Mouse (Mus musculus): Measurements from ENCODE around the gene Cmc4. TPM values are rescaled to one million over a fixed set of nuclear protein-coding genes. Genes with fewer than 3 reads are reported as not detected.

Gene Cmc4
- total and polyA plus RNA-seq, 2 experiments from 2014 or later: 12.0 to 24.9 TPM

- peak within 1 kb of the TSS; percentile 44 for H3K4me2 ChIP-seq (ENCODE audit: low read depth, low read length, poor library complexity, severe bottlenecking)
- DNase-seq (ENCODE audit: low spot score) (peak; percentile 85), ATAC-seq (ENCODE audit: low FRiP score) (peak; percentile 98)
- H3K36me3 ChIP-seq (ENCODE audit: insufficient read depth, low read length): no peaks in the 10 kb centered on the region
- 0 out of 2 replicates have a peak, but pooled peaks have one; percentile 5 for TF ChIP-seq CTCF (IDR thresholded peaks at IDR 0.05)
- H3K4me3 ChIP-seq (ENCODE audit: low read depth, low read length): peak within 1 kb of the TSS; percentile 51
- no peaks in the 10 kb centered on the region for H3K4me1 ChIP-seq (ENCODE audit: insufficient read depth, low read length)
- WGBS: 19% methylated on average over 22 of the region's 25 CpGs
- peak within 1 kb of the TSS; percentile 64 for H3K9ac ChIP-seq (replicated peaks; ENCODE audit: low read length, poor library complexity, severe bottlenecking)
- H3K27me3 ChIP-seq (ENCODE audit: insufficient read depth, low read length): no peaks in the 10 kb centered on the region
- H3K27ac ChIP-seq (ENCODE audit: low read depth, low read length): peak within 1 kb of the TSS; percentile 69
- H3K9me3 ChIP-seq (ENCODE audit: low read length): no peaks in the 10 kb centered on the region
Observed at GRCm38 (mm10) chrX:75382195-75382771, 34.1 kb downstream of the Cmc4 start, which contains the start of the genes Fundc2 and F8. Fundc2 (plus strand) TSS chrX:75382399. F8 (minus strand) TSS chrX:75382615.

- Histone ChIP-seq H3K36me3 (ENCODE audit: insufficient read depth, low read length) (no peaks in the 10 kb centered on the region), H3K27me3 (ENCODE audit: insufficient read depth, low read length) (no peaks in the 10 kb centered on the region), H3K9ac (replicated peaks; ENCODE audit: low read length, poor library complexity, severe bottlenecking) (0 out of 2 replicates have a peak overlapping the region, but pooled peaks have one; percentile 64), H3K9me3 (ENCODE audit: low read length) (no peaks in the 10 kb centered on the region), H3K27ac (ENCODE audit: low read depth, low read length) (0 out of 2 replicates have a peak overlapping the region, but pooled peaks have one; percentile 38), H3K4me3 (ENCODE audit: low read depth, low read length) (peak overlapping the region; percentile 51), H3K4me2 (ENCODE audit: low read depth, low read length, poor library complexity, severe bottlenecking) (peak overlapping the region; percentile 40), H3K4me1 (ENCODE audit: insufficient read depth, low read length) (no peaks in the 10 kb centered on the region)
- ATAC-seq (ENCODE audit: low FRiP score) (peak; percentile 36; the same call in 1 of the 2 replicates), DNase-seq (ENCODE audit: low spot score) (no peak)
- TF ChIP-seq CTCF (IDR thresholded peaks at IDR 0.05): no peak
- WGBS: 66% methylated on average over 5 of the region's 5 CpGs
Observed at GRCm38 (mm10) chrX:75381699-75382098, 34.7 kb downstream of the Cmc4 start.

- Histone ChIP-seq H3K4me2 (ENCODE audit: low read depth, low read length, poor library complexity, severe bottlenecking) (no peak overlapping the region), H3K9ac (replicated peaks; ENCODE audit: low read length, poor library complexity, severe bottlenecking) (no peak overlapping the region), H3K27me3 (ENCODE audit: insufficient read depth, low read length) (no peaks in the 10 kb centered on the region), H3K27ac (ENCODE audit: low read depth, low read length) (no peak overlapping the region), H3K4me3 (ENCODE audit: low read depth, low read length) (no peak overlapping the region), H3K9me3 (ENCODE audit: low read length) (no peaks in the 10 kb centered on the region), H3K4me1 (ENCODE audit: insufficient read depth, low read length) (no peaks in the 10 kb centered on the region), H3K36me3 (ENCODE audit: insufficient read depth, low read length) (no peaks in the 10 kb centered on the region)
- WGBS: 80% methylated on average over 1 of the region's 1 CpGs
- ATAC-seq (ENCODE audit: low FRiP score) (no peak), DNase-seq (ENCODE audit: low spot score) (no peak)
- TF ChIP-seq CTCF (IDR thresholded peaks at IDR 0.05): no peak
Observed at GRCm38 (mm10) chrX:75381176-75381575, 35.2 kb downstream of the Cmc4 start.

- no peaks in the 10 kb centered on the region for H3K36me3 ChIP-seq (ENCODE audit: insufficient read depth, low read length)
- no peaks in the 10 kb centered on the region for H3K4me1 ChIP-seq (ENCODE audit: insufficient read depth, low read length)
- ATAC-seq (ENCODE audit: low FRiP score) (no peak), DNase-seq (ENCODE audit: low spot score) (no peak)
- H3K4me3 ChIP-seq (ENCODE audit: low read depth, low read length): no peak overlapping the region
- no peak overlapping the region for H3K27ac ChIP-seq (ENCODE audit: low read depth, low read length)
- no peaks in the 10 kb centered on the region for H3K27me3 ChIP-seq (ENCODE audit: insufficient read depth, low read length)
- no peak overlapping the region for H3K4me2 ChIP-seq (ENCODE audit: low read depth, low read length, poor library complexity, severe bottlenecking)
- no peak for TF ChIP-seq CTCF (IDR thresholded peaks at IDR 0.05)
- no peaks in the 10 kb centered on the region for H3K9me3 ChIP-seq (ENCODE audit: low read length)
- H3K9ac ChIP-seq (replicated peaks; ENCODE audit: low read length, poor library complexity, severe bottlenecking): no peak overlapping the region
Observed at GRCm38 (mm10) chrX:75376815-75377214, 39.6 kb downstream of the Cmc4 start.

GRCm38 (mm10) chrX:75372666-75373425 is 43.5 kb downstream of the Cmc4 start:
- no peak overlapping the region for H3K9ac ChIP-seq (replicated peaks; ENCODE audit: low read length, poor library complexity, severe bottlenecking)
- no peak overlapping the region for H3K27ac ChIP-seq (ENCODE audit: low read depth, low read length)
- H3K4me2 ChIP-seq (ENCODE audit: low read depth, low read length, poor library complexity, severe bottlenecking): no peak overlapping the region
- H3K4me1 ChIP-seq (ENCODE audit: insufficient read depth, low read length): no peaks in the 10 kb centered on the region
- no peaks in the 10 kb centered on the region for H3K27me3 ChIP-seq (ENCODE audit: insufficient read depth, low read length)
- ATAC-seq (ENCODE audit: low FRiP score) (no peak), DNase-seq (ENCODE audit: low spot score) (no peak)
- H3K4me3 ChIP-seq (ENCODE audit: low read depth, low read length): no peak overlapping the region
- H3K9me3 ChIP-seq (ENCODE audit: low read length): no peaks in the 10 kb centered on the region
- WGBS: 84% methylated on average over 2 of the region's 2 CpGs
- TF ChIP-seq CTCF (IDR thresholded peaks at IDR 0.05): no peak
- H3K36me3 ChIP-seq (ENCODE audit: insufficient read depth, low read length): no peaks in the 10 kb centered on the region

- TF ChIP-seq CTCF (IDR thresholded peaks at IDR 0.05): no peak
Observed at GRCm38 (mm10) chrX:75370197-75370596, 46.2 kb downstream of the Cmc4 start.

More at GRCm38 (mm10) chrX:75370197-75370596, 46.2 kb downstream of the Cmc4 start:
- no peaks in the 10 kb centered on the region for H3K36me3 ChIP-seq (ENCODE audit: insufficient read depth, low read length)
- H3K9ac ChIP-seq (replicated peaks; ENCODE audit: low read length, poor library complexity, severe bottlenecking): no peak overlapping the region
- no peaks in the 10 kb centered on the region for H3K4me1 ChIP-seq (ENCODE audit: insufficient read depth, low read length)
- no peaks in the 10 kb centered on the region for H3K9me3 ChIP-seq (ENCODE audit: low read length)
- ATAC-seq (ENCODE audit: low FRiP score): no peak
- no peaks in the 10 kb centered on the region for H3K27me3 ChIP-seq (ENCODE audit: insufficient read depth, low read length)
- no peak for DNase-seq (ENCODE audit: low spot score)
- no peak overlapping the region for H3K4me2 ChIP-seq (ENCODE audit: low read depth, low read length, poor library complexity, severe bottlenecking)
- H3K4me3 ChIP-seq (ENCODE audit: low read depth, low read length): no peak overlapping the region
- H3K27ac ChIP-seq (ENCODE audit: low read depth, low read length): no peak overlapping the region

Other genes starting within 250 kb of the Cmc4 start
- gene Fundc2, start 34.2 kb downstream of the Cmc4 start, total RNA-seq (2014; rRNA removed): 24.4 and 38.7 TPM in 2 replicates
- 29.4 and 29.9 TPM in 2 replicates for gene Fundc2, start 34.2 kb downstream of the Cmc4 start, polyA plus RNA-seq (2015; fragmentation: Nextera tagmentation; extraction: Ambion mirVana)
- 1.5 and 1.9 TPM in 2 replicates for gene F8, start 34.0 kb downstream of the Cmc4 start, total RNA-seq (2014; rRNA removed)
- 1.7 and 1.8 TPM in 2 replicates for gene F8, start 34.0 kb downstream of the Cmc4 start, polyA plus RNA-seq (2015; fragmentation: Nextera tagmentation; extraction: Ambion mirVana)
- 5.5 and 8.2 TPM in 2 replicates for gene Mtcp1, start within 50 bp of the Cmc4 start, total RNA-seq (2014; rRNA removed)
- 3.0 and 3.8 TPM in 2 replicates for gene Mtcp1, start within 50 bp of the Cmc4 start, polyA plus RNA-seq (2015; fragmentation: Nextera tagmentation; extraction: Ambion mirVana)
- gene Brcc3, start within 50 bp of the Cmc4 start, total RNA-seq (2014; rRNA removed): 14.0 and 19.3 TPM in 2 replicates
- gene Brcc3, start within 50 bp of the Cmc4 start, polyA plus RNA-seq (2015; fragmentation: Nextera tagmentation; extraction: Ambion mirVana): 33.0 and 34.4 TPM in 2 replicates
- gene Vbp1, start 97.7 kb upstream of the Cmc4 start, total RNA-seq (2014; rRNA removed): 91.1 and 134 TPM in 2 replicates
- 291 and 309 TPM in 2 replicates for gene Vbp1, start 97.7 kb upstream of the Cmc4 start, polyA plus RNA-seq (2015; fragmentation: Nextera tagmentation; extraction: Ambion mirVana)
- gene Rab39b, start 161.6 kb upstream of the Cmc4 start, total RNA-seq (2014; rRNA removed): 30.0 and 35.5 TPM in 2 replicates
- gene Rab39b, start 161.6 kb upstream of the Cmc4 start, polyA plus RNA-seq (2015; fragmentation: Nextera tagmentation; extraction: Ambion mirVana): 24.1 and 24.4 TPM in 2 replicates

Data from midbrain, postnatal 0 days (tissue).